Mouse (Mus musculus) urinary bladder, postnatal 36 days (tissue): Measurements from ENCODE around the gene Gpbp1l1.

Experiments
- DNase-seq, 2 experiments: peaks; one replicate each; pipeline ENCODE4 v3.0.0; 2022; ENCODE audit warnings: low spot score in 2 of 2, mixed read lengths in 1 of 2

Gene Gpbp1l1

DNA sequence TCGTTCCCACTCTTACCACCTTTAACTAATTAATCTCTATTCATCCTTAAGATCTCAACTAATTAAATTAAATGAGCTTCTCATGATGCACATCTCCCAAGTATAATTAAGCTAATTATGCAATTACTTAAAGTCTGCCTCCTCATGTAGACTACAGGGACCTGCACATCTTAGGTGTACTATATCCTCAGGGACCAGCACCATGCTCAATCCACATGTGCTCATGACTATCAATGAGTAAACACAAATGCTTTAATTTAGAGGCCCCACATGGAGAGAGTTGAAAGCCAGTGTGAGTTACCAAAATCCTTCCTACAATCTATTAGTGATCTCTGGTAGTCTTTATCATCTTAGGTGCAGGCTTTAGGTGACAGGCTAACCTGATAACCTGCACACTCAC, 77.7 kb downstream of the Gpbp1l1 start:
- DNase-seq = no peak

- no peak for DNase-seq
Observed at GRCm38 (mm10) chr4:116638821-116639220, 81.4 kb downstream of the Gpbp1l1 start.

- no peak for DNase-seq
Observed at GRCm38 (mm10) chr4:116642071-116642470, 84.6 kb downstream of the Gpbp1l1 start.
